ENCODE assay signal across 8 mouse cellular contexts in genomic region chr11:35119360-35119759, GRCm38 (mm10). TPM values are rescaled to one million over a fixed set of nuclear protein-coding genes. Genes with fewer than 3 reads are reported as not detected.
DNase-seq lines count a peak whose midpoint lies in the region; ATAC-seq and TF ChIP-seq lines count a peak whose summit lies in the region.

No protein-coding gene starts in this region.

- peak; percentile 91 for TF ChIP-seq CTCF in forebrain, postnatal 0 days (IDR thresholded peaks at IDR 0.05; ENCODE audit: low read depth)
- peak; percentile 79 for TF ChIP-seq CTCF in liver, embryonic 14.5 days (IDR thresholded peaks at IDR 0.05; ENCODE audit: low read depth)

- no peak overlapping the region for H3K27ac ChIP-seq in neural tube, embryonic 15.5 days (replicated peaks)
- no peak overlapping the region for H3K27ac ChIP-seq in forebrain, postnatal 0 days (ENCODE audit: low read depth, low read length)
- H3K27ac ChIP-seq in liver, embryonic 14.5 days = no peak overlapping the region

- ATAC-seq in neural tube, embryonic 15.5 days (ENCODE audit: low FRiP score) = no peak
- ATAC-seq in forebrain, postnatal 0 days = peak; percentile 40; the same call in 1 of the 2 replicates
- no peak for ATAC-seq in liver, embryonic 14.5 days (ENCODE audit: insufficient read depth)
- no peak for ATAC-seq in megakaryocyte, adult 5-6 weeks (ENCODE audit: poor library complexity, severe bottlenecking)

- H3K36me3 ChIP-seq in neural tube, embryonic 15.5 days = no peaks in the 10 kb centered on the region
- no peaks in the 10 kb centered on the region for H3K36me3 ChIP-seq in forebrain, postnatal 0 days (ENCODE audit: insufficient read depth)
- H3K36me3 ChIP-seq in liver, embryonic 14.5 days (replicated peaks; ENCODE audit: control insufficient read depth, insufficient read depth, low read depth) = no peaks in the 10 kb centered on the region

- no peaks in the 10 kb centered on the region for H3K9me3 ChIP-seq in neural tube, embryonic 15.5 days (replicated peaks)
- no peaks in the 10 kb centered on the region for H3K9me3 ChIP-seq in forebrain, postnatal 0 days (ENCODE audit: low read length)
- H3K9me3 ChIP-seq in liver, embryonic 14.5 days (ENCODE audit: control insufficient read depth, low read length) = no peaks in the 10 kb centered on the region

- peak; percentile 86 for DNase-seq in neural tube, embryonic 10.5 days (ENCODE audit: extremely low spot score, low spot score)
- DNase-seq in c-Kit-positive CD71-positive TER-119-negative erythroid progenitor cells, embryonic 14.5 days (ENCODE audit: low read depth) = peak; percentile 2
- DNase-seq in forebrain, postnatal 0 days = peak; percentile 83
- DNase-seq in kidney, adult 8-10 months = peak; percentile 58 to 74
- no peak for DNase-seq in liver, embryonic 14.5 days (ENCODE audit: low read depth in 3 of 3, low spot score in 3 of 3)
- DNase-seq in right cerebral cortex, postnatal 4 days = peak; percentile 84

- TF ChIP-seq EP300 in liver, embryonic 14.5 days (IDR thresholded peaks at IDR 0.05; ENCODE audit: low read depth) = no peak

- no peak overlapping the region for H3K4me2 ChIP-seq in neural tube, embryonic 15.5 days
- no peak overlapping the region for H3K4me2 ChIP-seq in forebrain, postnatal 0 days (ENCODE audit: low read depth)
- H3K4me2 ChIP-seq in liver, embryonic 14.5 days (ENCODE audit: low read depth) = no peak overlapping the region

- H3K4me1 ChIP-seq in neural tube, embryonic 15.5 days = peaks cover 31% of the 10 kb centered on the region
- no peaks in the 10 kb centered on the region for H3K4me1 ChIP-seq in forebrain, postnatal 0 days (ENCODE audit: insufficient read depth)
- no peaks in the 10 kb centered on the region for H3K4me1 ChIP-seq in liver, embryonic 14.5 days (replicated peaks; ENCODE audit: control insufficient read depth in 2 of 2, insufficient read depth in 2 of 2, low read length in 1 of 2)

- H3K4me3 ChIP-seq in neural tube, embryonic 15.5 days (replicated peaks) = no peak overlapping the region
- H3K4me3 ChIP-seq in forebrain, postnatal 0 days (ENCODE audit: low read depth, low read length) = no peak overlapping the region
- H3K4me3 ChIP-seq in liver, embryonic 14.5 days (ENCODE audit: insufficient read depth in 1 of 2, low read depth in 2 of 2, low read length in 2 of 2) = no peak overlapping the region

- H3K9ac ChIP-seq in neural tube, embryonic 15.5 days (replicated peaks) = no peak overlapping the region
- H3K9ac ChIP-seq in forebrain, postnatal 0 days = no peak overlapping the region
- H3K9ac ChIP-seq in liver, embryonic 14.5 days (replicated peaks) = no peak overlapping the region

- peaks cover 57% of the 10 kb centered on the region for H3K27me3 ChIP-seq in neural tube, embryonic 15.5 days (replicated peaks)
- peaks cover 9% of the 10 kb centered on the region for H3K27me3 ChIP-seq in forebrain, postnatal 0 days (ENCODE audit: insufficient read depth, low read length)
- peaks cover 37% of the 10 kb centered on the region for H3K27me3 ChIP-seq in liver, embryonic 14.5 days (ENCODE audit: control insufficient read depth, insufficient read depth, low read length)

- 13% methylated on average over 6 of the region's 6 CpGs for WGBS in neural tube, embryonic 15.5 days
- 7% methylated on average over 6 of the region's 6 CpGs for whole genome bisulfite sequencing in forebrain, postnatal 0 days
- 20% methylated on average over 6 of the region's 6 CpGs for whole genome bisulfite sequencing in liver, embryonic 14.5 days (ENCODE audit: insufficient replicate concordance)

RNA-seq across cellular contexts. Expression of gene Slit3, which starts 1.7 kb away (rescaled TPM):
- polyA plus RNA-seq in neural tube, embryonic 15.5 days (2015; fragmentation: Nextera tagmentation; extraction: Ambion mirVana) = 20.6 and 26.2 TPM in 2 replicates
- 5.7 and 15.0 TPM in 2 replicates for total RNA-seq in forebrain, postnatal 0 days (2014; rRNA removed)
- 1.9 and 5.6 TPM in 2 replicates for polyA plus RNA-seq in forebrain, postnatal 0 days (2015; fragmentation: Nextera tagmentation; extraction: Ambion mirVana)
- 0.17 and 0.23 TPM in 2 replicates for polyA plus RNA-seq in liver, embryonic 14.5 days (2012; rRNA removed)
- 0.20 and 0.24 TPM in 2 replicates for polyA plus RNA-seq in liver, embryonic 14.5 days (2014; fragmentation: Nextera tagmentation; extraction: Ambion mirVana)
- not detected in 2 replicates for total RNA-seq in megakaryocyte, adult 5-6 weeks (2015)
- 0.04 and 0.33 TPM in 2 replicates for total RNA-seq in megakaryocyte, adult 5-6 weeks (2017)

Comparison
In these comparisons a context has a peak if more than half of its experiments do, and no peak if none do; other contexts are left out.
1. DNase-seq: peak in neural tube, embryonic 10.5 days (single experiment), c-Kit-positive CD71-positive TER-119-negative erythroid progenitor cells, embryonic 14.5 days (single experiment), forebrain, postnatal 0 days (single experiment), kidney, adult 8-10 months (2 of 2) and right cerebral cortex, postnatal 4 days (single experiment); none in liver, embryonic 14.5 days (0 of 3).